Mouse (Mus musculus) spleen, postnatal 4 days (tissue): ENCODE data around the gene Ptms.
A peak's percentile ranks its signal among the peaks of the same experiment; 100 is the strongest.

ENCODE experiments used
- DNase-seq, 2 experiments: peaks; one replicate each; pipeline ENCODE4 v3.0.0; 2022; ENCODE audit warnings: low spot score in 2 of 2

Ptms gene

GRCm38 (mm10) chr6:124919695-124920317 lies at the start of gene Ptms:
Gene Ptms (minus strand): TSS chr6:124920103.
- peak in 1 of 2 experiments; percentile 38 for DNase-seq

GRCm38 (mm10) chr6:124967766-124968165 lies 47.9 kb upstream of the Ptms start:
- DNase-seq, result peak; percentile 43 to 75

- DNase-seq, result peak in 1 of 2 experiments; percentile 18
Observed at GRCm38 (mm10) chr6:124966466-124967118, 46.7 kb upstream of the Ptms start.

GRCm38 (mm10) chr6:124965747-124966146 lies 45.8 kb upstream of the Ptms start:
- no peak for DNase-seq

- peak; percentile 96 to 98 for DNase-seq
Observed at GRCm38 (mm10) chr6:124965088-124965719, 45.3 kb upstream of the Ptms start, which contains the start of gene Cops7a. Gene Cops7a (minus strand): TSS chr6:124965538.

GRCm38 (mm10) chr6:124964638-124965037 lies 44.7 kb upstream of the Ptms start:
- no peak for DNase-seq

- no peak for DNase-seq
Observed at GRCm38 (mm10) chr6:124961021-124961420, 41.1 kb upstream of the Ptms start.

- no peak for DNase-seq
Observed at GRCm38 (mm10) chr6:124959960-124960359, 40.1 kb upstream of the Ptms start.

GRCm38 (mm10) chr6:124958127-124958526 lies 38.2 kb upstream of the Ptms start:
- no peak for DNase-seq

- DNase-seq, result no peak
Observed at GRCm38 (mm10) chr6:124955212-124955611, 35.3 kb upstream of the Ptms start.

GRCm38 (mm10) chr6:124953991-124954715 lies 34.2 kb upstream of the Ptms start:
- DNase-seq, result no peak

- no peak for DNase-seq
Observed at GRCm38 (mm10) chr6:124943526-124943925, 23.6 kb upstream of the Ptms start.

GRCm38 (mm10) chr6:124941679-124942078 lies 21.8 kb upstream of the Ptms start:
- no peak for DNase-seq

- no peak for DNase-seq
Observed at GRCm38 (mm10) chr6:124938554-124938953, 18.7 kb upstream of the Ptms start.

GRCm38 (mm10) chr6:124937493-124937892 lies 17.6 kb upstream of the Ptms start:
- no peak for DNase-seq

- DNase-seq, result no peak
Observed at GRCm38 (mm10) chr6:124936681-124937080, 16.8 kb upstream of the Ptms start.

GRCm38 (mm10) chr6:124934670-124935069 lies 14.8 kb upstream of the Ptms start:
- DNase-seq, result no peak

GRCm38 (mm10) chr6:124933127-124933526 lies 13.2 kb upstream of the Ptms start:
- no peak for DNase-seq

GRCm38 (mm10) chr6:124932314-124932695 lies 12.4 kb upstream of the Ptms start:
- no peak for DNase-seq

- no peak for DNase-seq
Observed at GRCm38 (mm10) chr6:124931525-124932313, 11.8 kb upstream of the Ptms start.

- DNase-seq, result peak; percentile 99 to 100
Observed at GRCm38 (mm10) chr6:124930754-124931524, 11.0 kb upstream of the Ptms start, which contains the start of gene Mlf2. Gene Mlf2 (plus strand): TSS chr6:124931386.
